ENCODE assay signal across 8 mouse cellular contexts in the genomic region with DNA sequence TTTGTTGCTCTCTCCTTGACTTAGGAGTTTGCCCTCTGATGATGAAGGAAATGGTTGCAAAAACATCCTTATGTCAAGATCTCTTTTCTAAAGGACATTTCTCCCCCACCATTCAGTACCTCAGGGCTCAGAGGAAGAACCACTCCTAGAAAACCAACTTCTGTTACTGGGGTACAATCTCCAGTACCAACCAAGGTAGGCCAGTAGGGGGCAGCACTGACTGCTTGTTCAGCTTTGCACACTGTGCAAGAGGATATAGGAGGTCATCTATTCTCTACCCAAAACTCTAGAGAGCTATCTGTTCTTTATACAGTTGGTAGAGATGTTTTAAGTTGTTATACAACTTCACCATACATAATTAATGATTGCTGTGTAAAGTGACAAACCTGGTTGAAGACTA. TPM values are rescaled to one million over a fixed set of nuclear protein-coding genes. Genes with fewer than 3 reads are reported as not detected.
DNase-seq lines count a peak whose midpoint lies in the region; ATAC-seq and TF ChIP-seq lines count a peak whose summit lies in the region.

No protein-coding gene starts in this region.

- H3K36me3 ChIP-seq in midbrain, postnatal 0 days (ENCODE audit: insufficient read depth, low read length), result no peaks in the 10 kb centered on the region

- in situ Hi-C loops in Patski (cut with MboI; ENCODE audit: low pct_unique_long_range_greater_than_20kb), result loop anchor here (5.0 kb wide), 2 partner anchors 281 to 514 kb away; no protein-coding TSS in a partner anchor

- TF ChIP-seq CTCF in Patski (IDR thresholded peaks at IDR 0.05), result peak; percentile 87
- peak; percentile 65 for TF ChIP-seq CTCF in midbrain, postnatal 0 days (IDR thresholded peaks at IDR 0.05)

- H3K27ac ChIP-seq in midbrain, postnatal 0 days (ENCODE audit: low read depth, low read length), result no peak overlapping the region

- H3K4me1 ChIP-seq in midbrain, postnatal 0 days (ENCODE audit: insufficient read depth, low read length), result no peaks in the 10 kb centered on the region

- ATAC-seq in Patski, result peak; percentile 87
- ATAC-seq in midbrain, postnatal 0 days (ENCODE audit: low FRiP score), result 0 out of 2 replicates have a peak, but pooled peaks have one; percentile 27

- H3K9ac ChIP-seq in midbrain, postnatal 0 days (replicated peaks; ENCODE audit: low read length, poor library complexity, severe bottlenecking), result no peak overlapping the region

- no peaks in the 10 kb centered on the region for H3K9me3 ChIP-seq in midbrain, postnatal 0 days (ENCODE audit: low read length)

- DNase-seq in layer of hippocampus, adult 11-12 months (ENCODE audit: low spot score), result peak; percentile 58
- DNase-seq in layer of hippocampus, postnatal 14 days (ENCODE audit: low spot score in 2 of 2), result no peak
- DNase-seq in Patski (ENCODE audit: low read depth, low spot score), result no peak
- DNase-seq in cerebellum, adult 9-11 months, result peak; percentile 7
- peak; percentile 54 to 76 for DNase-seq in gastrocnemius, postnatal 4 days (ENCODE audit: low spot score in 2 of 2)
- peak; percentile 48 to 56 for DNase-seq in layer of hippocampus, postnatal 10 days (ENCODE audit: low spot score in 2 of 2)
- DNase-seq in midbrain, postnatal 0 days (ENCODE audit: low spot score), result no peak
- DNase-seq in yolk sac, embryonic 10.5 days (ENCODE audit: low spot score), result no peak

- POLR2A ChIA-PET in Patski (lab: Charles Lee), result no interaction called here

- CTCF ChIA-PET in Patski (lab: Charles Lee), result interaction anchor here (0.8 to 3.5 kb wide), 9 partner anchors 8 to 514 kb away, joined by 3 to 16 read pairs (median 4); no protein-coding TSS in a partner anchor

- no peaks in the 10 kb centered on the region for H3K27me3 ChIP-seq in Patski
- no peaks in the 10 kb centered on the region for H3K27me3 ChIP-seq in midbrain, postnatal 0 days (ENCODE audit: insufficient read depth, low read length)

- no peak overlapping the region for H3K4me3 ChIP-seq in midbrain, postnatal 0 days (ENCODE audit: low read depth, low read length)

- H3K4me2 ChIP-seq in midbrain, postnatal 0 days (ENCODE audit: low read depth, low read length, poor library complexity, severe bottlenecking), result no peak overlapping the region

RNA-seq across cellular contexts. Expression of gene Tbx18, which starts 22.9 kb away (rescaled TPM):
- 1 to 10 TPM; 2.5 to 3.6 TPM for total RNA-seq in layer of hippocampus, postnatal 14 days (2021)
- 31.5 TPM for polyA plus RNA-seq in Patski (2021)
- 1 to 10 TPM; 5.8 to 8.9 TPM for total RNA-seq in gastrocnemius, postnatal 4 days (2021)
- 1 to 10 TPM; 3.8 to 4.7 TPM for total RNA-seq in layer of hippocampus, postnatal 10 days (2021)
- 5.4 and 9.3 TPM in 2 replicates for total RNA-seq in midbrain, postnatal 0 days (2014; rRNA removed)
- polyA plus RNA-seq in midbrain, postnatal 0 days (2015; fragmentation: Nextera tagmentation; extraction: Ambion mirVana), result 1.8 and 1.9 TPM in 2 replicates

Comparison
In these comparisons a context has a peak if more than half of its experiments do, and no peak if none do; other contexts are left out.
1. DNase-seq: peak in layer of hippocampus, adult 11-12 months (single experiment), cerebellum, adult 9-11 months (single experiment), gastrocnemius, postnatal 4 days (2 of 2) and layer of hippocampus, postnatal 10 days (2 of 2); none in layer of hippocampus, postnatal 14 days (0 of 2), Patski (single experiment), midbrain, postnatal 0 days (single experiment) and yolk sac, embryonic 10.5 days (single experiment).